Mouse (Mus musculus) liver, embryonic 14.5 days (tissue): Measurements from ENCODE around the gene Thbs1.

Experiments
- CTCF ChIP-seq: IDR thresholded peaks from 2 replicates; pipeline ENCODE4 v1.5.1; 2016; ENCODE audit warnings: antibody characterized with exemption, low read depth, control low read depth
- EP300 ChIP-seq: IDR thresholded peaks from 2 replicates; pipeline ENCODE4 v1.6.1; 2016; ENCODE audit warnings: antibody characterized with exemption, low read depth

- TF ChIP-seq CTCF (no peak), EP300 (no peak)
Observed at GRCm38 (mm10) chr2:118064121-118064764, 47.4 kb upstream of the Thbs1 start.
